Mouse (Mus musculus): ENCODE measurements at regions not wholly inside any gene's neighbourhood (a gene's known extent, or its start where the extent isn't known, plus 50 kb on each side); places are given as distances from the start of the nearest gene placed in this dataset.

- DNase-seq: no peak
Measured at GRCm38 (mm10) chr14:102396036-102396734, 586.3 kb downstream of the Kctd12 start.

DNA sequence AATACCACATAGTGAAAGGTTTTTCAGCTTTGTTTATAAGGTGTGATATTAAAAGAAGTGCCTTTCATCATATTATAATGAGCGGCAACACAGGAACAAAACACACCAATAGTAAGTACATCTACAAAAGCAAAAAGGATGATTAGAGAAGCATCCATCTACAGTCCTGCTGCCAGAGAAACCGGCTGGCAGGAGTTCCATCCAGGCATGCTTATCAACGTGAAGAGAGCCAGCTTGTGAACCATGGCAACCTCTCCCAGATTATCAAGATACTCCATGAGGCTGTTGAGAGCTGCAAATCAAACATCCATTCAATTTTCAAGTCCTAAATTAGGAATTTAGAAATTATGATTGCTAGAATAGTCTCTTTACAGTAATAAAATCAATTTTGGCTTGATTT is 590.1 kb downstream of the Kctd12 start:
- no peak for DNase-seq

- no peak for DNase-seq
Measured at GRCm38 (mm10) chr14:102372994-102373567, 609.4 kb downstream of the Kctd12 start.

- DNase-seq: no peak
Measured at GRCm38 (mm10) chr14:102361589-102361988, 620.8 kb downstream of the Kctd12 start.

GRCm38 (mm10) chr14:102329409-102329808 is 599.7 kb downstream of the Lmo7 start:
- DNase-seq: no peak

GRCm38 (mm10) chr14:102306332-102306731 is 576.6 kb downstream of the Lmo7 start:
- no peak for DNase-seq

- no peak for DNase-seq
Measured at GRCm38 (mm10) chr14:102302826-102303225, 573.1 kb downstream of the Lmo7 start.

DNA sequence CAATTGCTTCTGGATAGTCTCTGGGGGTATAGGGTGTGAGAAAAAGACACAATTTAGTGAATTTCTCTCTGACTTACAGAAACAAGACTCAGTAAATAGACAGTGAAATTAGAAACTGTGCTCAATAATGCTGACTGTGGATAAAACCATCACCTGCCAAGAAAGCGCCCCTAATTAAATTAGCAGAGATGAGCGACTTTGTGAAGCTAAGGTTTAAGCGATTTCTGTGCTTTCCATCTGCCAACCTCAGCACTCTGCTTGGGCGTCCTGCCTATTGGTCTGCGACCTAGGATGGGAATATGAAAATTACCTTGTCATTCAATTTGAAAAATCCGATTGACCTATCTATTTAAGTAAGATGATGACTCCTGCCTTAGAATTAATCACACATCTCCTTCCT is 570.5 kb downstream of the Lmo7 start:
- no peak for DNase-seq

DNA sequence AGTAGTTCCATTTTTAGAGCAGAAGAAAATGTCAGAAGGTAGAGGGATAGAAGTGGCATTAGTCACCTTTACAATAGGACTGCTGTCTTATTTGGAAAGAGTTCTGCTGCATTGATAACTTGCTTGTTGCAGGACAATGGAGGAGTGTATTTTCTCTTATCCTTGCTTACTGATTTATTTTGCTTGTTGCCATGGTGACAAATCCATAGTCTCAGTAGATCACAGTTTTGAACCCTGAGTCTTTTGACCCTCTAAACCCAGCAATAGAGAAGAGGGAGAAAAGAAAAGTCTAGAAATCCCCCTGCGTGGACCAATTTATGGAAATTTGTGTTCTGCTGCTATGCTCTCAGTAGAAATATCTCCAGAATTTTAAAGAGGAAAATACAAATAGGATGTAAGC is 561.6 kb downstream of the Lmo7 start:
- DNase-seq: no peak

GRCm38 (mm10) chr14:102250076-102250475 is 520.3 kb downstream of the Lmo7 start:
- DNase-seq: no peak

GRCm38 (mm10) chr14:102248581-102248980 is 518.8 kb downstream of the Lmo7 start:
- no peak for DNase-seq

- no peak for DNase-seq
Measured at GRCm38 (mm10) chr14:102248023-102248422, 518.3 kb downstream of the Lmo7 start.

DNA sequence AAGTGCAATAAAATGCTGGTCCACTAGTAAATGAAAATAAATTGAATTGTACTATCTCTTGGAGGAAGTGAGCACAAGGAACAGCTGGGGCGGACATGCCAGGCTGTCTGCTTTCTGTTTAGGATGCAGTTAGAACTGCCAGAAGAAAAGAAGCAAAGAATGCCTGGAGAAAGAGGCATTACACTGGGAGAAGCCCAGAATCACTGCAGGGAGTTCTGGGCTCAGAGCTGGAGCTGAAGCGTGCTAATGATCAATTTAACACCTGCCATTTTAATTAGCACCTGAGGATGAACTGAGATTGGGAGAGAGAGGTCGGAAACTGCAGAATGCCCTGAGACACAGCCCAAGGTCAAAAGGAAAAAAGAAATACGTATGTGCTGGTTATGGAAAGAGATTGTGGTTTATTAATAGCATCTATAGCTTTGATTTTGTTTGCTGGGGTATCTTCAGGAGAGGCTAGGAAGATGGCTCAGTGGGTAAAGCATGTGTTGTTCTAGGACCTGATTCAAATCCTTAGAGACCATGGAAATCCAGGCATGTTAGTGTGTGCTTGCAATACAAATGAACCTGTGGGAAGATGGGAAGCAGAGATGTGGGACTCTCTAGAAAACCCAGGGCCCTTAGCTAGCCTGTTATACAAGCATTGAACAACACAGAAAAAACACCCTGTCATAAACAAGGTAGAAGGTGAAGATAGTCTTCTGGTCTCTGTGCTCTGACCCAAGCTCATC is 514.2 kb downstream of the Lmo7 start:
- no peak for DNase-seq

GRCm38 (mm10) chr14:102216581-102217368 is 487.0 kb downstream of the Lmo7 start:
- peak; percentile 5 for DNase-seq

DNA sequence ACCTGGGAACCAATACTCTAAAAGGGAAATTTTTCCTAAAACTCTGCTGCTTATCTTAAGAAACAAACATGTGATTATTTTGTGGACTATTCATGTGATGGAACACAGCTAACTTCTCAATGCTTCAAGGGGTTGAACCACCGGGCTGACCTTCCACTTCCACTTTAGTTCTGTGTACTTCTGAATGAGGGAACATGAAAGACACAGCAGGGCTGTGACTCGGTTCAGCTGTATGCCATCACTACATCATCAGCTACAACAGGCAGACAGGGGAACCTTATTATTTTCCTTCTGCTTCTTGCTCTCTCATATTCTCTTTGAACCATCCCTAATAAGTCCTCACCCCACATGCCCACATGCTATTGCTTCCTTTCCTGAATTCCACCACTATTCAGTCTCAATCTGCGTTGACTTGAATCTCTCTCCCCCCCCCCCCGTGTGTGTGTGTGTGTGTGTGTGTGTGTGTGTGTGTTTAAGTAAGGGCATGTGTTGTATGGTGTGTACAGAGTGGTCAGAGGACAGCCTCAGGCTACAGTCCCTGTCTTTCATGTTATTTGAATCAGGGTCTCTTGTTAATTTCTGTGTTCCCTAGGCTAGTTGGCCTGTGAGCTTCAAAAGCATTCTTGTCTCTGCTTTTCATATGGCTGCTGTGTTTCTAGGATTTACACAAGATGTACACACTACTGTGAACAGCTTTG is 485.7 kb downstream of the Lmo7 start:
- no peak for DNase-seq

- peak; percentile 7 for DNase-seq
Measured at GRCm38 (mm10) chr14:102212079-102212478, 482.3 kb downstream of the Lmo7 start.

GRCm38 (mm10) chr14:102204881-102205671 is 475.3 kb downstream of the Lmo7 start:
- DNase-seq: no peak

DNA sequence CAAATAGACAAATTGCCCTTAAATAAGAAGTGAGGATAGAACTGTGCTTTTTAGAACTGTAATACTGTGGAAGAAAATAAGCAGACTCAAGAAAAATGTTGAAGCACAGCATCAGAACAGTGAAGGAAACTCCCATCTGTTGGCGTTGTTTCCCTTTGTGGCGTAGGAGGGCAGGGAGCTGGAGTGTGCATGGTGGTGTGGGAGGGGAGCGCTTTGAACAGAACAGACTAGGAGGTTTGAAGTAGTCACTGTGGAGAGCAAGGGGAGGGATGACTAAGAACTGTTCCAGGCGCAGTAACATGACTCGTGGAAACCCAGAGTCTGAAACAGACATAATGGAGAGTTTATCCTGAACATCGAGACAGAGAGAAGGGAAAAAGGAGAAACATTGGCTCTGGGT is 469.7 kb downstream of the Lmo7 start:
- no peak for DNase-seq

GRCm38 (mm10) chr14:102190786-102191185 is 461.0 kb downstream of the Lmo7 start:
- DNase-seq: no peak

- DNase-seq: no peak
Measured at GRCm38 (mm10) chr14:102181269-102181668, 451.5 kb downstream of the Lmo7 start.

- DNase-seq: no peak
Measured at GRCm38 (mm10) chr14:102171775-102172174, 442.0 kb downstream of the Lmo7 start.
